Mouse (Mus musculus) limb, embryonic 14.5 days (tissue): ENCODE measurements around the gene Mst1. TPM values are rescaled to one million over a fixed set of nuclear protein-coding genes. Genes with fewer than 3 reads are reported as not detected.

ENCODE experiments used
- ATAC-seq: fragments of 200-750 bp; cut with Nextera tagmentation; 2 replicates; pipeline ENCODE4 v1.8.0; 2017; ENCODE audit warnings: low read depth, moderate number of reproducible peaks, moderate TSS enrichment; ENCODE audit not compliant: low FRiP score
- DNase-seq: peaks from one replicate; pipeline ENCODE4 v3.0.0-alpha.2; 2015; ENCODE audit warnings: low spot score
- H3K27ac ChIP-seq: fragments of 300-500 bp; sonication (generic); replicated peaks from 2 replicates; pipeline ENCODE4 v1.5.1; 2014; ENCODE audit warnings: low read depth, mild to moderate bottlenecking, low read length, moderate library complexity, mixed read lengths
- H3K27me3 ChIP-seq: fragments of 300-500 bp; sonication (generic); 2 replicates; pipeline ENCODE4 v1.6.1; 2014; ENCODE audit warnings: low read length, mixed read lengths; ENCODE audit not compliant: control insufficient read depth, insufficient read depth
- H3K36me3 ChIP-seq: fragments of 300-500 bp; sonication (generic); 2 replicates; pipeline ENCODE4 v1.6.1; 2014; ENCODE audit warnings: mild to moderate bottlenecking, low read length, moderate library complexity, mixed read lengths; ENCODE audit not compliant: control insufficient read depth, insufficient read depth
- H3K4me1 ChIP-seq: fragments of 300-500 bp; sonication (generic); 2 replicates; pipeline ENCODE4 v1.6.1; 2014; ENCODE audit warnings: antibody characterized with exemption, low read length, mixed read lengths; ENCODE audit not compliant: control insufficient read depth, insufficient read depth
- H3K4me2 ChIP-seq: fragments of 300-500 bp; sonication (generic); replicated peaks from 2 replicates; pipeline ENCODE4 v1.6.1; 2014; ENCODE audit warnings: low read depth, mild to moderate bottlenecking, low read length, moderate library complexity; ENCODE audit not compliant: severe bottlenecking
- H3K4me3 ChIP-seq: fragments of 300-500 bp; sonication (generic); replicated peaks from 2 replicates; pipeline ENCODE4 v1.5.1; 2014; ENCODE audit warnings: low read length
- H3K9ac ChIP-seq: fragments of 300-500 bp; sonication (generic); 2 replicates; pipeline ENCODE4 v1.6.1; 2014; ENCODE audit warnings: mild to moderate bottlenecking, low read depth, low read length, moderate library complexity; ENCODE audit not compliant: severe bottlenecking
- H3K9me3 ChIP-seq: fragments of 300-500 bp; sonication (generic); 2 replicates; pipeline ENCODE4 v1.6.1; 2016; ENCODE audit warnings: low read length; ENCODE audit not compliant: control insufficient read depth
- POLR2A ChIP-seq: fragments of 200-500 bp; IDR thresholded peaks from 2 replicates; pipeline ENCODE4 v1.8.0; 2012; ENCODE audit warnings: inconsistent platforms, mild to moderate bottlenecking, moderate library complexity, borderline replicate concordance; ENCODE audit not compliant: insufficient read depth, insufficient read length; ENCODE audit errors: extremely low read depth
- WGBS: fragments of 180-500 bp; shearing (Covaris S2); extraction: QIAGEN DNeasy Blood & Tissue Kit; methylation state at CpG from one replicate; pipeline ENCODE4 v1.1.7; 2014; 5-methylcytosine and 5-hydroxymethylcytosine counted together
- polyA plus RNA-seq, 2 experiments: library from polyadenylated mRNA; depleted of rRNA in 1 of 2; stranded (reverse) in 1 of 2; unstranded in 1 of 2; fragments of >200 nt; fragmentation: Nextera tagmentation in 1 of 2; extraction: Ambion mirVana in 1 of 2; gene quantifications; 2 replicates each; pipeline versions ENCODE4 v1.2.1 to v1.2.3; 2012 to 2014

The Mst1 gene
- polyA plus RNA-seq, 2 experiments, result 1.1 to 1.6 TPM

DNA sequence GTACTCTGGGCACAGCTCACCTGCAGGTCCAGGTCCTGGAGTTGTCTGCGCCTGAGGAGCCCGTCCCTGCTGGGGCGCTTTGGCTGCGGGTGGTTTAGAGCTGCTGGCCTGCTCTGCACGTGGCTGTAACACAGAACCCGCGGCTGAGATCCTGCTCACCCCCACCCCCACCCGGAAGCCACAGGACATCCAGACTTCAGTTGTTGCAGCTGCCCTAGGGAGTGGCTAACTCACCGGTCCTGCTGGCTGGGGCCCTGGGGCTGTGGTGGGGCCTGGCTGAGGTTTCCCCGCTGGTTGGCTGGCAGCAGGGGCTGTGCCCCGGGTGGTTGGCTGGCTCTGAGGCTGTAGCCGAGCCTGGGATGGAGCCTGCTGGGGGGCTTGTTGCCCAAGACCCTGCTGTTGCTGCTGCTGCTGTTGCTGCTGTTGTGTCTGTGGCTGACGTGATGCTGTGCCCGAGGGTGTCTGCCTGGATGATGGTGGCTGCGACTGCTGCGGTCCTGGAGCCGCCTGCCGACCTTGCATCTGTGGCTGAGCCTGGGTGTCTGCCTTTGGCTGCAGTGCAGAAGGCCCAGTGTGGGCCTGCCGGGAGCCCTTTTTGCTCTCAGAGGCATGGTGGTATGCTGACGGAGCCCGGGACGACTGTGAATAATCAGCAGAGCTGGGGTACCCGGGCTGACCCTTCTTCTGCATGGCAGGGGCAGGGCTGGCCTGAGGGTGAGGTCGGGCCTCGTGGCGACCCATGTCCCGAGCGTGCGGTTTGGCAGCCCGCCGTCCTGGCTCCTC, 24.7 kb downstream of the Mst1 start:
- DNase-seq, result no peak
- Histone ChIP-seq H3K27me3 (no peaks in the 10 kb centered on the region), H3K4me2 (peak overlapping the region; percentile 22), H3K9me3 (no peaks in the 10 kb centered on the region), H3K36me3 (no peaks in the 10 kb centered on the region), H3K27ac (peak overlapping the region; percentile 56), H3K4me3 (peak overlapping the region; percentile 10; the same call in 1 of the 2 replicates), H3K4me1 (peaks cover 13% of the 10 kb centered on the region), H3K9ac (peak overlapping the region; percentile 14)
- 36% methylated on average over 30 of the region's 31 CpGs for WGBS
- no peak for TF ChIP-seq POLR2A
- peak; percentile 73 for ATAC-seq

DNA sequence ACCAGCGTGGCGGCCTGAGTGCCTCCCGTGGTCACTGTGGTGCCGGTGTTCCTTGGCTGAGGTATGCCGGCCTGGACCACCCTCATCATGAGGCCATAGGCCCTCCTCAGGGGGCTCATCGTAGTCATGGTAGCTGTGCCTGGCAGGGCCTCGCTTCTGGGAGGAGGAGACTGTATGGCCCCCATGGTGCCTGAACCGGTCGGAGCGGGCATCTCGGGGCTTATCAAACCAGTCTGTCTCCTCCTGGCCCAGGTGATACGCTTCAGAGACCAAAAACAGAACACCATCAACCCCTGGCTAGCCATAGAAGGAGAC, 25.3 kb downstream of the Mst1 start:
- ATAC-seq (no peak), DNase-seq (no peak)
- Histone ChIP-seq H3K4me3 (no peak overlapping the region), H3K9ac (peak overlapping the region; percentile 14; the same call in 1 of the 2 replicates), H3K4me2 (peak overlapping the region; percentile 22; the same call in 1 of the 2 replicates), H3K36me3 (no peaks in the 10 kb centered on the region), H3K27me3 (no peaks in the 10 kb centered on the region), H3K4me1 (peaks cover 13% of the 10 kb centered on the region), H3K27ac (no peak overlapping the region; the same call in 1 of the 2 replicates), H3K9me3 (no peaks in the 10 kb centered on the region)
- WGBS, result 81% methylated on average over 12 of the region's 12 CpGs
- no peak for TF ChIP-seq POLR2A

DNA sequence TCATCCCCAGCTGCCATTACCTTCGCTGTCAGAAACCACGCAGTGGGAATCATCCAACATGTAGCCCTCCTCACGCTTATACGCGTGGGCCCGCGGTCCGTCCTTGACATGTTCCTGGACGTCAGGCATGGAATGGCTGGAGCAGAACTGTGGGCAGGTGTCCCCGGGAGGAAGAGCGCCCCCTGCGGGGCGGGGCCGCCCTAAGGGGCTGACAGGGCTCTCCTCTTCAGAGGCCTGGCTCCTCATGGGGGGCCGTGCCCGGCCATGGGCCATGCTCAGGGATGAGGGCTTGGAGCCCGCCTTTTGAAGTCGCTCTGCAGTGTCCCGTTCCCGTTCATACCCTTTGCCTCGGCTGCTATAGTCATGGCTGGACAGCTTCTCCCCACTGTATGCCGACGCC, 25.9 kb downstream of the Mst1 start:
- H3K4me3 ChIP-seq, result no peak overlapping the region
- H3K36me3 ChIP-seq, result no peaks in the 10 kb centered on the region
- WGBS, result 91% methylated on average over 23 of the region's 23 CpGs
- no peak for DNase-seq
- no peaks in the 10 kb centered on the region for H3K9me3 ChIP-seq
- no peak overlapping the region for H3K9ac ChIP-seq
- no peaks in the 10 kb centered on the region for H3K27me3 ChIP-seq
- no peak overlapping the region for H3K27ac ChIP-seq
- peaks cover 19% of the 10 kb centered on the region for H3K4me1 ChIP-seq
- no peak for TF ChIP-seq POLR2A
- no peak for ATAC-seq
- H3K4me2 ChIP-seq, result no peak overlapping the region

DNA sequence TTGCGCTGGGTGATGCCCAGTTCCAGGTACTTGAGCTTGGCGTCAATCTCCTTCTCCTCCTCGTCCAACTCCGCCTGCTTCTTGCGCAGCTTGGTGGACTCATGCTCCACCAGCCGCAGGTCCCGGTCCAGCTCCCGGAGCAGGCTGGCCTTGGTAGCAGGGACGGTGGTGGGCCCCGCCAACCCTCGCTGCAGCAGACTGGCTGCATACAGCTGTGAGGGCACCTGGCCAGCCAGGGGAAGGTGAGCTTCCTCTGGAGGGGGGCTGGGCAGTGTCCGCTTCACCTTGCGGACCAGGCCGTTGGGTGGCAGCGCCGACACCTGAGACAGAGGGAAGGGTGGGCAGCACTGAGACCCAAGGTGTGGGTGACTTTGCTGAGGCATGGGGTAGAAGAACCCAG, 27.6 kb downstream of the Mst1 start:
- no peak overlapping the region for H3K27ac ChIP-seq
- DNase-seq (no peak), ATAC-seq (no peak)
- H3K4me3 ChIP-seq, result no peak overlapping the region
- H3K9me3 ChIP-seq, result no peaks in the 10 kb centered on the region
- no peak for TF ChIP-seq POLR2A
- peaks cover 22% of the 10 kb centered on the region for H3K4me1 ChIP-seq
- H3K4me2 ChIP-seq, result no peak overlapping the region
- no peaks in the 10 kb centered on the region for H3K27me3 ChIP-seq
- no peaks in the 10 kb centered on the region for H3K36me3 ChIP-seq
- no peak overlapping the region for H3K9ac ChIP-seq
- 96% methylated on average over 16 of the region's 16 CpGs for WGBS

DNA sequence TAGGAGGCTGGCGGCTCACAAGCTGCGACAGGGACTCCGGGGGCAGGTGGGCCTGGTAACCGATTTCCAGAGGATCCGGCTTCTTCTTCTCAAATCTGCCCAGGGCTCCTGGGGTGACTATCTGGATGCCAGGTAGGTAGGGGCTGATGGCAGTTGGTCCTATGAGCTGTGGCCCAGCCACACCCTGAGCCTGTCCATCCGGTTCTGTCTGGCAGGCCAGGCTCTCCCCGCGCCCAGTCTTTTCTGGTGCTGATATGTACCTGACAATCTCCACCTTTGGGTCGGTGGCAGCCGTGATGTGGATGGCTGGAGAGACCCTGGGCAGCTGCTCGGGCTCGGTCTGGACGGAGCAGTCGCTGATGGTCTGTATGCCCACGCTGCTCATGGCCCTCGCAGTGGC, 29.9 kb downstream of the Mst1 start:
- H3K36me3 ChIP-seq, result no peaks in the 10 kb centered on the region
- peaks cover 13% of the 10 kb centered on the region for H3K4me1 ChIP-seq
- no peak overlapping the region for H3K4me3 ChIP-seq
- H3K27ac ChIP-seq, result no peak overlapping the region
- 84% methylated on average over 16 of the region's 16 CpGs for whole genome bisulfite sequencing
- no peak for TF ChIP-seq POLR2A
- ATAC-seq (no peak), DNase-seq (no peak)
- no peak overlapping the region for H3K9ac ChIP-seq
- no peaks in the 10 kb centered on the region for H3K9me3 ChIP-seq
- H3K4me2 ChIP-seq, result no peak overlapping the region; the same call in 1 of the 2 replicates
- H3K27me3 ChIP-seq, result no peaks in the 10 kb centered on the region
